Mouse (Mus musculus): ENCODE results near the gene Grb14. TPM values are rescaled to one million over a fixed set of nuclear protein-coding genes. Genes with fewer than 3 reads are reported as not detected.

Grb14 gene
- polyA plus RNA-seq, 1 experiment = 0.03 TPM

- Histone ChIP-seq H3K27me3 (replicated peaks) (no peaks in the 10 kb centered on the region), H3K4me3 (replicated peaks) (no peak overlapping the region), H3K36me3 (replicated peaks; ENCODE audit: low read length) (no peaks in the 10 kb centered on the region), H3K9me3 (no peaks in the 10 kb centered on the region), H3K4me1 (no peaks in the 10 kb centered on the region)
- TF ChIP-seq GATA1 (IDR thresholded peaks at IDR 0.05; ENCODE audit: borderline replicate concordance, low read length) (no peak), FLI1 (IDR thresholded peaks at IDR 0.05; ENCODE audit: low read length) (no peak)
Observed at GRCm38 (mm10) chr2:64897844-64898243, 126.9 kb downstream of the Grb14 start.

GRCm38 (mm10) chr2:64893233-64893632, 131.6 kb downstream of the Grb14 start:
- H3K27me3 ChIP-seq (replicated peaks) = no peaks in the 10 kb centered on the region
- TF ChIP-seq FLI1 (IDR thresholded peaks at IDR 0.05; ENCODE audit: low read length) (no peak), GATA1 (IDR thresholded peaks at IDR 0.05; ENCODE audit: borderline replicate concordance, low read length) (no peak)

GRCm38 (mm10) chr2:64887098-64887757, 137.6 kb downstream of the Grb14 start:
- Histone ChIP-seq H3K4me1 (no peaks in the 10 kb centered on the region), H3K9me3 (no peaks in the 10 kb centered on the region), H3K36me3 (replicated peaks; ENCODE audit: low read length) (no peaks in the 10 kb centered on the region), H3K27me3 (replicated peaks) (no peaks in the 10 kb centered on the region), H3K4me3 (replicated peaks) (no peak overlapping the region)
- no peak for TF ChIP-seq FLI1 (IDR thresholded peaks at IDR 0.05; ENCODE audit: low read length)

More at GRCm38 (mm10) chr2:64893233-64893632, 131.6 kb downstream of the Grb14 start:
- Histone ChIP-seq H3K4me1 (no peaks in the 10 kb centered on the region), H3K36me3 (replicated peaks; ENCODE audit: low read length) (no peaks in the 10 kb centered on the region), H3K9me3 (no peaks in the 10 kb centered on the region), H3K4me3 (replicated peaks) (no peak overlapping the region)

- Histone ChIP-seq H3K27me3 (replicated peaks) (no peaks in the 10 kb centered on the region), H3K4me1 (no peaks in the 10 kb centered on the region), H3K9me3 (no peaks in the 10 kb centered on the region), H3K36me3 (replicated peaks; ENCODE audit: low read length) (no peaks in the 10 kb centered on the region), H3K4me3 (replicated peaks) (no peak overlapping the region)
- no peak for TF ChIP-seq GATA1 (IDR thresholded peaks at IDR 0.05; ENCODE audit: borderline replicate concordance, low read length)
- TF ChIP-seq FLI1 (IDR thresholded peaks at IDR 0.05; ENCODE audit: low read length) = no peak
Observed at GRCm38 (mm10) chr2:64885696-64886095, 139.1 kb downstream of the Grb14 start.

GRCm38 (mm10) chr2:64878275-64878674, 146.5 kb downstream of the Grb14 start:
- Histone ChIP-seq H3K27me3 (replicated peaks) (no peaks in the 10 kb centered on the region), H3K9me3 (0 out of 2 replicates have a peak, but pooled peaks cover 6% of the 10 kb centered on the region), H3K4me3 (replicated peaks) (no peak overlapping the region), H3K4me1 (no peaks in the 10 kb centered on the region), H3K36me3 (replicated peaks; ENCODE audit: low read length) (no peaks in the 10 kb centered on the region)
- TF ChIP-seq GATA1 (IDR thresholded peaks at IDR 0.05; ENCODE audit: borderline replicate concordance, low read length) (no peak), FLI1 (IDR thresholded peaks at IDR 0.05; ENCODE audit: low read length) (no peak)

Other genes starting within 250 kb of the Grb14 start
- not detected in 2 replicates for gene Cobll1, start 214.4 kb upstream of the Grb14 start, polyA plus RNA-seq (2012; ENCODE audit: insufficient read depth, low replicate concordance)

All from megakaryocyte, embryonic 14.5 days (primary cell).